Mouse (Mus musculus): Measurements from ENCODE around the gene Hbs1l.

Gene Hbs1l

DNA sequence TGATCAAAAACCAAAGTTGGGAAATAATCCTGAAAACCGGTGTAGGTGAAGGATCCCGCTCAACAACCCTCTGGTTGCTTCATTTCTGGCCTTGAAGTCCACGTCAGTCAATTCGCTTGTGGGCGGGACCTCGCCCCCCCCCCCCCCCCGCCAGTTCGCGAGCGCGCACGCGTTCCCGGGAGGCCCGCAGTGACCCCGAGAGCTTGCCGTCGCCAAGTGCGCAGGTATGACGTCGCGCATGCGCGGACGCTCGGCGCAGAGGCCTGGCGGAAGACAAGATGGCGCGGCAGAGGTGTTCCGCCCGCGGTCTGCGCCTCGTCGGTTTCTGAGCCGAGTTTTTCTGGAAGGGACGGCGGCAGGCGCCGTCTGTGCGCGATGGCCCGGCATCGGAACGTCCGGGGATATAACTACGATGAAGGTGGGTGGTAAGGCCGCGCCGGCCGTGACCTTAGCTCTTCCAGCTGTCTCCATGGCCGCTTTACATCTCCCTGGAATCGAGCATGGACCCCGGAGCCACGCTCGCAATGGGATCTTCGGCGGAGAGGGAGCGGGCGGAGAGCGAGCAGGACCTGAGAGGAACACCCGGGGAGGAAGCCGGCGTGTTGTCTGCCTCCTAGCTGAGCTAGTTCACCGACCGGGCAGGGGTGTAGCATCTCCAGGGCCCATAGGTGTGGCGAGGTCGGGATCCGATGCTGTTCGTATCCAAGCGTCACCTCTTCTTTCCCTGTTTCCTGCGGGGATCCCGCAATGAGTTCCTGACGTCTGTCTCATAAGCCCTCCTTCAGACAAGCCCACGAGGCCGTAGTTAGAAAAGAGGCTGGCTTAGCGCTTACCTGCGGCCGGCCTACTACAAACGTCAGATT, at the start of gene Hbs1l:
TSS of gene Hbs1l (plus strand) at position 221 of the 863 bp plus-strand sequence.
- peak; percentile 78 to 88 for DNase-seq (ENCODE audit: low spot score in 2 of 2)

DNA sequence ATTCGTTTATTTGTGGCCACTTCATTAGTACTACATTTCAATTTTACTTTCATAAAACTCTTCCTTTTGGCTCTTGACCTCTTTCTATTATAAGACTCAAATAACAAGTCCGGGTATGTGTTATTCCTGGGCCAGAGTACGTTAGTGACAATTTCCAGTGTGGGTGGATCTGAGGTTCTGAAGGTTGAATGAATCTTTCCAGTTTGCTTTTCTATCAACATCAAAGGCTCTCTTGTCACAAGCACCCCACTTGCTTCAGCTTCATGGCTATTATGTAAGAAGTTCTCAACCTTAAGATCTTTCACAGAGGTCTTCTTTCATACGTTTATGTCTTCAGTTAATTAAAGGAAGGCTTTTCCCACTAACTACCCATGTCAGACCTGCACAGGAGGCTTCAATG, 47.2 kb upstream of the Hbs1l start:
- no peak for DNase-seq (ENCODE audit: low spot score in 2 of 2)

DNA sequence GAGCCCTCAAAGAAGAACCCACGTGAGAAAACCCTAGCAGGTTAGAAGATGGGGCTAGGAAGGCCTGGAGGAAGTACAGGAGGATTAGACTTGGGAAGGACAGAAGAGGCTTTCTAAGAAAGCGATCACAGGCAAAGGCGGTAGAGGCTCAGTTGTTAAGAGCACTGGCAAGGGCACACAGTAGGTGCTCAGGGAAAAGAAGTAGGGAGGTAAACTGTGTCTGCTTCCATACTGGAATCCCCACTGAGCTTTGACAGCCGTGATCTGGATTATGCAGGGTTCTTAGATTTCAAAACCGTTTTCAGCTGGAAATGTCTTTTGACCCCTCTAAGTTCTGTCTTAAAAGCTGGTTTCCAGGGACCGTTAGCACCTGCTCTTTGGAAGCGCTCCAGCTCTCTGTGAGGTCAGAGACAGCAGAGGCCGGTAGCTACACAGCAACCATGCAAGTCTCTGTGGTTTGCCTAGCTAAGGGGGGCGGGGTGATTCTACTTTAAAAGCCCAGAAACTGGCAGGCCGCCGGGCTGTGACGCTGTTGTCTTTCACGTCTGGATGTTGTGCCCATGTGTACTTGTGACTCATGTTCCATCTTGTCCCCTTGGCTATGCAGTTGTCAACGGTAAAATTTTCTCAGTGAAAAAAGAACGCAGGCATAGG, 43.8 kb upstream of the Hbs1l start:
- DNase-seq (ENCODE audit: low spot score in 2 of 2) = peak; percentile 7 to 12

DNA sequence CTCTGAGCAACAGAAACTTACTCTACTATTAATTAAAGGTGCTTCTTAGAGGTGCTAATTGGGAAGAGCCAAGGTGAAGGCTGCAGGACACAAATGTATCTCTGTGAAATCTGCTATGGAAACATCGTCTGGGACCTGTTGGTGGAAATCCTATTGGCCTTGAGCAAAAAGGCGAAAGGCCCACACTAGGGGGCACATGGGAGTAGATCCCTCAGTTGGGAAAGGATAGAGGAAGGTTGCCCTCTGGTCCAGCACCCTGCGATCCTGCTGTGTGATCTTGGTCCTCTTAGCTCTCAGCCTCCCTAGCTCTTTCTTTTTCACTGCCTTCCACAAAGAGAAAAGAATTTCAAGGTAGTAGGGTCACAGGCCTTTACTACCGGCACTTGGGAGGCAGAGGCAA, 43.0 kb upstream of the Hbs1l start:
- DNase-seq (ENCODE audit: low spot score in 2 of 2) = no peak

DNA sequence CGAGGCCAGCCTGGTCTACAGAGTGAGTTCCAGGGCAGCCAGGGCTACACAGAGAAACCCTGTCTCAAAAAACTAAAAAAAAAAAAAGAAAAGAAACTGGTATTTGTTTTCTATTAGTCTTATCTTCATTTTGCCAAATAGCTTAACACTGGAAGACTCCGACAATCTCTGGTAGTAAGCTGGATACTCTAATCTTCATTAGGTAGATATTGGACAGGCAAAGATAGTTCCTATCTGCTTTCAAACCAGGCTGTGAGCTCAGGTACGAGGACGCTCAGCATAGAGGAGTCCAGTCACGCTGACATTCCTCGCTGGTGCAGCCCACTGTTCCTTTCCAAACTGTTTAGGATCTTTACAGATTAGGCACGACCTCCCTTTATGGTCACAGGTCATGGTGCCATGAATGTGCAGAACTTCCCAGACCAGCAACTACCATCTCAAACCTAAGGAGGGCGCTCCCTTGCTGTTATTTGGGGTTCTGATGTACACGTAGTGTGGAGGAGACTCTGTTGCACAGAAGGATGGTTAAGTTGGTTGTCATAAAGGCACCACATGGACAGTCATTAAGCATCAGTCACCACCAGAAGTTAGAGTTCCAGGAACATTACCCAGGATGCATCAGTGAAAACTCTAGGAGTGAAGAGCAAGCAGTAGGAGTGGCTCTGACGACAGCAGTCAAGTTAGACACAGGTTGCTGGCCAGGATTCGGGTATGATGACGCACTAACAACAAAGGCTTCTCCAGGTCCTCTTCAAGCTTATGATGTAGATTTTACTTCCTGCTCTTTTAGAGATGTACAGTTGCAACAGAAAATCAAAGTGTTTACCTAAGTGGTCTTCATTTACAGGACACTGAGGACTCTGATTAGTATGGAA, 41.3 kb upstream of the Hbs1l start:
- no peak for DNase-seq (ENCODE audit: low spot score in 2 of 2)

DNA sequence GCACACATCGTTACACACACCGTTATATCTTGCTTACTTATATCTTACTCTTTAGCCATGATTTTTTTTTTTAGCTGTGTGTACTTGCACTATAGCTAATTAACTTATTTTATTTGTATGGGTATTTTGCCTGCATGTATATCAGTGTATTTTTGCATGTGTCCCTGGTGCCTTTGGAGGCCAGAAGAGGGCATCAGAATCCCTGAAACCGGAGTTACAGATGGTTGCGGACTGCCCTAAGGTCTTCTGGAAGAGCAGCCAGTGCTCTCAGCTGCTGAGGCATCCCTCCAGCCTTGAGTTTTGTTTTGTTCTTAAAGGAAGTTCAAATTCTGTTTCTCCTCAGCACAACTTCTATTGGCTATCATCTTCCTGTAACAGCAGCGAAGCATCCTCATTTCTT, 38.5 kb upstream of the Hbs1l start:
- DNase-seq (ENCODE audit: low spot score in 2 of 2) = no peak

DNA sequence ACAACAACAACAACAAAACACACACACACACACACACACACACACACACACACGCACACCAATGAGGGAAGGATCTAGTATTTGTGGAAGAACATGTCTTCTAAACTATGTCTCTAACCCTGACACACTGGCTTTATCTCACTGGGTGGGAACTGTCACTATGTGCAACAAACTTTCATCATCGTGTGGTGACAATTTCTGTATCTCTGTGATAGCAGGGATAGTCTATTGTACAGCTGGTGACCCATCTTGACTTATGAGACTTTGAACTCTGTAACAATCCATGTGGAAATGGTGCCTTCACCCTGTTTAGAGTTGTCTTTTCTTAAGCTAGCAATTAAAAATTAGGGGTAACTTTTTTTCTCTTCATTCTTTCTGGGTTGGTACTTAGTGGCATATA, 36.1 kb upstream of the Hbs1l start:
- DNase-seq (ENCODE audit: low spot score in 2 of 2) = no peak

DNA sequence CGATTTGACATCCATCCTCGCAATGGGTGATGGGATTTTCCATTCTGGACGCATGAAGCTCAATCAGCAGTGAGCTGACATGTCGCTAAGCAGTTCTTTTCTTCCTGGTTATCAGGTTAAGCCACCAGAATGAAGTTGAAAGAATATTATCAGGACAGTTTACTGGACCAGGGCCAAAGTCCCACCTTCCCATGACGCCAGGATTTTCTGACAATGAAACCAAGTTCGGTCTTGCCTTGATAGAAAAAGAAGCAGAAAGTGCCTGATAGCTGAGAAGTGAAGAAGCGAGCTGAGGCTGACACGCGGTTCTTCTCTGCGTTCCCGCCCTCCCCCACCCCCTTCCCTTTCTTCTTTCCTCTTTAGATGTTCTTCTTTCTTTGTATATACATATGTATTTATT, 30.6 kb upstream of the Hbs1l start:
- no peak for DNase-seq (ENCODE audit: low spot score in 2 of 2)

DNA sequence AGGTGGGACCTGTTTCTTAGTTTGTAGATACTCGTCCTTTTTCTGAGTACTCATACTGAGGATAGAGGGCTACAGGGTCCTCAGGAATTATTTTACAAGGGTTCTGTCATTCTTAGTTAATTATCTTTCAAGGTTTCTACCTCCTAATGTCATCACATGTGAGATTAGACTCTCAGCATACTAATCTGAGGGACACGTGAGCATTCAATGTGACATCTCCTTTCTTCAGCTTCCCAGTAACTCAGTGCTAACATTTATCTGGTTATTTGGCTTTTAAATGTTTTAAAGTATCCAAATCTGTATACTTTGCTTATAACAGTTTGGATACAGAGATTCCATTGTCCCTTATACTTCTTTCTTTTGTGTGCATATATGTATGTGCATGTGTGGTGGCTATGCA, 28.3 kb upstream of the Hbs1l start:
- DNase-seq (ENCODE audit: low spot score in 2 of 2) = no peak

DNA sequence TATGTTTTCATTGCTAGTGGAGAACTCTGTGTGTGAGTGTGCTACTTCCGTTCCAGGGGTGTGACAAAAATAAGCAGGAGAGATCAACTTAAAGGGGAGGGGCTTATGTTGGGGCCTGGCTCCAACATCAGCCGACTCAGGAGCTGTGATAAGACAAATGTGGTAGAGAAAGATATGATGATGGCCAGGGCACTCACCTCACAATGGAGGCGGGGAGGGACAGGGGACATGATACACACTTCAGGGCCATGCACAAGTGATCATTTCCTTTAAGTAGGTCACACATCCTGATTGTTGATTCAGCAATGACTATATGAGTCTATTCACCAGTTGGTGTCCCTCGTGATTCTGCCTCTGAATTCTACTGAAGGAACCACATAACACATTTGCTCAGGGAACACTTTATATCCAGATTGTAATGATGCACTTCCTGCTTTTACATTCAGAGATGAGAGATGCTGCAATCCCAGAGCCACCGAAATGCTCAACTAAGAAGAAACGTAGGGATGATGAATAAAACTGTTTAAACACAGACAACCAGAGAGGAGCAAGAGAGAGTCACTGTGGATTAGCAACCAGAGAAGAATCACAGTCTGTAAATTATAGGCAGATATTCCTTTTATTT, 26.9 kb upstream of the Hbs1l start:
- no peak for DNase-seq (ENCODE audit: low spot score in 2 of 2)

DNA sequence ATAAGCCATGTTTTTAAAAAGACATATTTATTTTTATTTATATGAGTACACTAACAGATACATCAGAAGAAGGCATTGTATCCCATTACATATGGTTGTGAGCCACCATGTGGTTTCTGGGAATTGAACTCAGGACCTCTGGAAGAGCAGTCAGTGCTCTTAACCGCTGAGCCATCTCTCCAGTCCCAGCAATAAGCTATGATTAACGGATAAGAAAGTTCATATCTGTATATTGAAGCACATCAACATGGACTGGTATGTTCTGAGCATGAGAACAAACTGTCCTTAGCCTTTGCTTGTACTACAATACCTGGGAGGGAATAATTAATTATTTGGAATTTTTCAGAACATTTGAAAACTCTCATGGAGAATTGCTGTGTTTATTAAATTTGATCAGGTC, 25.9 kb upstream of the Hbs1l start:
- no peak for DNase-seq (ENCODE audit: low spot score in 2 of 2)

DNA sequence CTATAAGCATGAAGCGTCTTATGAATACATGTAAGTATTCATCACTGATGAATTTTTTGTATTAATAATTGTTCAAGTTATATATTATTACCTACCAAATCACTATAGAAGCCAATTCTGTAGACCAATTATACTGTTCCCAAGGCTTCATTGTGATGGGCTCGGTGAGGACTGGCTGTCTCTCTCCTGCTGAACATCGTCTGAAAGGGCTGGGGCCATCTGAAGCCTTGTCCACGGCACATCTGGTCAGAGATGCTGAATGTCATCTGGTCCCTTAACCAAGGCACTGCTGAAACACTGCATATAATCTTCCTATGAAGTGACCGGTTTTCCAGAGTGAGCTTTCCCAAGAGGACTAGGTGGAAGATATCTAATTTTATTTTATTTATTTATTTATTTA, 24.9 kb upstream of the Hbs1l start:
- no peak for DNase-seq (ENCODE audit: low spot score in 2 of 2)

DNA sequence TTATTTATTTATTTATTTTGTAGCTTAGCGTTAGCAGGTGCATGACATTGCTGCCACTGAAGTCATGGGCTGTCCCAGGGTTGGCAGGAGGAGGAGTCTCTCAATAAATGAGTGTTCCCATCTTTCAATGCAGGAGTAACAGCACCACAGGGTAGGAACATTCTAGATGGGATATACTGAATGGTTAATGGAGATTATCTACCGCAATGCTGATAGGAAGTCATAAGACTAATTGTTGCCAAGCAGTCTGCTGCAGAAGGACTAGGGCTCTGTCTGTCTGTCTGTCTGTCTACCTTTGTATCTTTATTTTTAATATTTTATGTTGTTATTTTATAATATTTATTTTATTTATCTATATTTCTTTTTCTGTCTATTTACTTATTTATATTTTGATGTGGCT, 24.5 kb upstream of the Hbs1l start:
- no peak for DNase-seq (ENCODE audit: low spot score in 2 of 2)

DNA sequence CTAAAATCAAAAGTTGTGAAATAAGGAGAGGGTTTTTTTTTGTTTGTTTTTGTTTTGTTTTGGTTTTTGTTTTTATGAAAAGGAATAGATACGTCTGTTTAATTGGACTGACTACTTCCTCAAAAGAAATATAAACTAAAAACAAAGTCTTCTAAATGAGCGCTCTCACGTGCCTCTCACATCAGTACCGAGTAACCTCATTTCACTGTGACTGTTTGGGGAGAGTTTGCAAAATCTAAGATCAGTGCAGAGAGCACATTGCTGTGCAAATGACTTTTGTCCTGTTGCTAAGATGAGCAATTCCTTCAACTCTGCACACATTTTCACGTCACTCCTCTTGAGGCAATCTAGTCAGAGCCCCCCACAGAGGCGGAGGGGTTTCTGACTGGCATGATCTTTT, 24.0 kb upstream of the Hbs1l start:
- DNase-seq (ENCODE audit: low spot score in 2 of 2) = no peak

DNA sequence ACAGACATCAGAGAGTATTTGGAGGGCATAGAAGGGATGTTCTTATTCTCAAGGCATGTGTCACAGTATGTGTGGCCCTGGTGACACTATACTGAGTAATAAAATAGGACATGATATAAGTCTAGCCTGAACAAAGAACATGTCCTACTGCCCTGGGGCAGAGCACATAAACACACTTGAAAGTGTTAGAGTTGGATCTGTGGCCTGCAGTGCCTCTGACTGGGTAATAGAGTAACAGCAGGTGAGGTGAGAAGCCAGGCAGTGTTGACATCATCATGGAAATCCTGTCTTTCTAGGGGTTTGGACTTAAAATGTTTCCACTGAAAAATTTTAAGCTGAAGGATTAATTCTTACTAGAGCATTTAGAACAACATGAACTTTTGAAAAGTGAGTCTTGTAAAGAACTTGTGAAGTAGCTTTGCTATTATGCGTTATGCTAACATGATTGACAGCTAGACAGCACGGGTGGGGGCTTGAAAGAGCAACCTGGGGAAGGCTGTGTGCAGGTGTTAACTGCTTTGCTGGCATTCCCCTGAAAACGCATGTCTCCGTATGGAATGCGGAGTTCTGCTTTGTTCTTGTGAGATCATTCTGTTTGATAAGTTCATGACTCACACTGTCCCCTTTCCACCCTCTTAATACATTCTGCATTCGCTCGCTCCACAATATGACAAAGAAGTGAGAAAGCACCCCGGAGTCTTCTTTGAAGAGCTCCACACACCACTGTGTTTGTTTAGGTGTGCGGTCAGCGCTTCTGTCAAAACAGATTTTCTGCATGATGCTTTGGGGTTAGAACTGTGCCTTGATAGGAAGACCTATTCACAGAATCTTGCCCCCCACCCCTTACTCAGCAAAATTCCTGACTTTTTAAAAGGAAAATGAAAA, 8.3 kb upstream of the Hbs1l start:
- DNase-seq (ENCODE audit: low spot score in 2 of 2) = no peak

DNA sequence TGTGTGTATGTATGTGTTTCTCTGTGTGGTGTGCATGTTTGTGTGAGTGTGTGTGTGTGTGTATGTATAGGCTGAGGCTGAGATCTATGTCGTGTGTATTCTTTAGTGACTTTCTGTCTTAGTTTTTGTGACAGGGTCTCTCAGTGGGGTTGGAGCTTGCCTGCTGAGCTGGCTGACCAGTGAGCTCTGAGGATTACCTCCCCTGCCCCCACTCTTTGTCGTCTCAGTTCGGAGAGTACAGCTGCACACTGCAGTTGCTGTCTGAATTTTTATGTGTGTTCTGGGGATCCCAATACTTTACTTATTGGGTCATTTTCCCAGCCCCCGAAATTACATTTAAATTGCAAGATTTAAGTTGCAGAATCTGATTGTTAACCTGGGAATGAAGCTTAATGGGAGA, 4.6 kb upstream of the Hbs1l start:
- no peak for DNase-seq (ENCODE audit: low spot score in 2 of 2)

DNA sequence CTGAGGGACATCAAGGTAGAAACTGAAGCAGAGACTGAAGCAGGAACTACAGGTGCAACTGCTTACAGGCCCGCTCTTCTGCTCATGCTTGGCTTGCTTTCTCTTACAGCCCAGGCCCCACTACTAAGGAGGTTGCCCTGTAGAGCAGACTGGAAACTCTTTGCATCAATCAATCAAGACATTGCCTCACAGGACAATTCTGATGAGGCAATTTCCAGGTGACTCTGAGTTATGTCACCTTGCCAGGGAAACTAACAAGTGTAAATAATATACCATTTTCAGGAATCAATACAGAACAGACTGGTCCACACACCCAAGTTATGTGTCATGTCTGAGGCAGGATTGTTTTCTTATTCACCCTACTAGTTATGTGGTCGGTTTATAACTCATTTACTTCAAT, 1.6 kb upstream of the Hbs1l start:
- no peak for DNase-seq (ENCODE audit: low spot score in 2 of 2)

DNA sequence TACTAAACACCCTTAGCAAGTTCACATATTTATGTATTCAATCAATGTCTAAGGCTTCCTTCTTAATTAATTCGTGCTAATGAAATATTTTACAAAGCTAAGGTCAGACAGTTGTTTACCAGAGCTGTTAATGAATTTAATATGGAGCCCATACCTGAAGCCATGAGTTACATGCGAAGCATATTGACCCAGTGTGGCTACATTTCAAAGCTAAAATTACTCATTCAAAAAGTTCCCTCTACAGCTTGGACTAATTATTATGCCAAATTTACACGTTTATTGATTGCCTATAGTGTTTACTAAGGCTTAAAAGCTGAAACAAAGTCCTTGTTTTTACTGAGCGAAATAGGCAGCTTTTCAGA, 401 bp upstream of the Hbs1l start:
- no peak for DNase-seq (ENCODE audit: low spot score in 2 of 2)

DNA sequence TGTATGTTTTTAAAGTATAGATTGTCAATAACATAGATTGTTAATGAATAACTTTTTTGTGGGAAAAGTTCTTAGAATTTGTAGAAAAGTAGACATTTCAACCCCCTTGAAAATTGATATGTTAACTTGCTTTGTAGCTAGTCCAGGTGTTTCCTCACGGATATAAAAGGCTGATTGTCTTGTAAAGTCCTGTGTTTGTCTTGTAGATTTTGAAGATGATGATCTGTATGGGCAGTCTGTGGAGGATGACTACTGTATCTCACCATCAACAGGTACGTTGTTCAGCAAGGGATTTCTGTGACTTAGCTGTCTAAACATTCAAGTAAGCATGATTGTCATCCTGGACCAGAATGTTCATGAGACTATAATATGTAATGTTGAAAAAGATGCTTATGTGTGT, 3.2 kb downstream of the Hbs1l start:
- DNase-seq (ENCODE audit: low spot score in 2 of 2) = no peak

DNA sequence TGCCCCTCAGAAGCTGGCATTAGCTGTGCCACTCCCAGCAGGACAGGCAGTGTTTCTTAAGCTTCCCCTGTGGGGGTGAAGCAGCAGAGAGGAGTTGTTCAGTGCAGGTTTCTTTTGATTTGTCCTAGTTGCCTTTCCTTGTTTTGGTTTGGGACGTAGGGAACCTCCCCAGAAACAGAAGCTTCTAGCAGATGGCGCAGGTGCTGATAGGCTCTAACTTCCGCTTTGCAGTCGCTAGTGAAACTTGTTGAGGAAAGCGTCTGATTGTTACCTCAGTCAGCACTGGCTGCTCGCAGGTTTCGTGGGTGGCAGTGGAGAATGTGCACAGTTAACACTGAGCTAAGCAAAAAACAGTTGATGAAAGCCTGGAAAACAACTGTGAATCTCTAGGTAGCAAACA, 6.0 kb downstream of the Hbs1l start:
- DNase-seq (ENCODE audit: low spot score in 2 of 2) = no peak

All from urinary bladder, postnatal 36 days (tissue).